Mouse (Mus musculus) midbrain, embryonic 11.5 days (tissue): ENCODE results near the gene B3glct. TPM values are rescaled to one million over a fixed set of nuclear protein-coding genes. Genes with fewer than 3 reads are reported as not detected.

Experiments
- ATAC-seq: fragments of 200-750 bp; cut with Nextera tagmentation; 2 replicates; pipeline ENCODE4 v1.8.0; 2017; ENCODE audit warnings: moderate TSS enrichment, moderate library complexity; ENCODE audit not compliant: low FRiP score
- DNase-seq: peaks from one replicate; pipeline ENCODE4 v3.0.0; 2015; ENCODE audit warnings: low spot score; ENCODE audit errors: missing footprints
- H3K27ac ChIP-seq: fragments of 300-500 bp; sonication (generic); 2 replicates; pipeline ENCODE4 v1.5.1; 2014; ENCODE audit warnings: low read depth, low read length
- H3K27me3 ChIP-seq: fragments of 300-500 bp; sonication (generic); 2 replicates; pipeline ENCODE4 v1.6.1; 2014; ENCODE audit warnings: mild to moderate bottlenecking, low read length, moderate library complexity, mixed read lengths; ENCODE audit not compliant: control insufficient read depth, insufficient read depth
- H3K36me3 ChIP-seq: fragments of 300-500 bp; sonication (generic); 2 replicates; pipeline ENCODE4 v1.6.1; 2014; ENCODE audit warnings: mild to moderate bottlenecking, low read length, moderate library complexity, mixed read lengths; ENCODE audit not compliant: control insufficient read depth, insufficient read depth
- H3K4me1 ChIP-seq: fragments of 300-500 bp; sonication (generic); 2 replicates; pipeline ENCODE4 v1.6.1; 2014; ENCODE audit warnings: low read length; ENCODE audit not compliant: control insufficient read depth, insufficient read depth
- H3K4me2 ChIP-seq: fragments of 300-500 bp; sonication (generic); 2 replicates; pipeline ENCODE4 v1.6.1; 2014; ENCODE audit warnings: mild to moderate bottlenecking, moderate library complexity
- H3K4me3 ChIP-seq: fragments of 300-500 bp; sonication (generic); 2 replicates; pipeline ENCODE4 v1.5.1; 2014; ENCODE audit warnings: low read depth, low read length
- H3K9ac ChIP-seq: fragments of 300-500 bp; sonication (generic); 2 replicates; pipeline ENCODE4 v1.6.1; 2014; ENCODE audit warnings: low read length
- H3K9me3 ChIP-seq: fragments of 300-500 bp; sonication (generic); 2 replicates; pipeline ENCODE4 v1.6.1; 2016; ENCODE audit warnings: low read length; ENCODE audit not compliant: control insufficient read depth
- WGBS: fragments of 180-500 bp; shearing (Covaris S2); extraction: QIAGEN DNeasy Blood & Tissue Kit; methylation state at CpG from one replicate; pipeline ENCODE4 v1.1.7; 2014; 5-methylcytosine and 5-hydroxymethylcytosine counted together
- polyA plus RNA-seq: library from polyadenylated mRNA; unstranded; fragments of >200 nt; fragmentation: Nextera tagmentation; extraction: Ambion mirVana; gene quantifications from 2 replicates; pipeline ENCODE4 v1.2.1, GENCODE M21; 2014

The B3glct gene
- polyA plus RNA-seq, 1 experiment from 2014 or later = 16.0 TPM

DNA sequence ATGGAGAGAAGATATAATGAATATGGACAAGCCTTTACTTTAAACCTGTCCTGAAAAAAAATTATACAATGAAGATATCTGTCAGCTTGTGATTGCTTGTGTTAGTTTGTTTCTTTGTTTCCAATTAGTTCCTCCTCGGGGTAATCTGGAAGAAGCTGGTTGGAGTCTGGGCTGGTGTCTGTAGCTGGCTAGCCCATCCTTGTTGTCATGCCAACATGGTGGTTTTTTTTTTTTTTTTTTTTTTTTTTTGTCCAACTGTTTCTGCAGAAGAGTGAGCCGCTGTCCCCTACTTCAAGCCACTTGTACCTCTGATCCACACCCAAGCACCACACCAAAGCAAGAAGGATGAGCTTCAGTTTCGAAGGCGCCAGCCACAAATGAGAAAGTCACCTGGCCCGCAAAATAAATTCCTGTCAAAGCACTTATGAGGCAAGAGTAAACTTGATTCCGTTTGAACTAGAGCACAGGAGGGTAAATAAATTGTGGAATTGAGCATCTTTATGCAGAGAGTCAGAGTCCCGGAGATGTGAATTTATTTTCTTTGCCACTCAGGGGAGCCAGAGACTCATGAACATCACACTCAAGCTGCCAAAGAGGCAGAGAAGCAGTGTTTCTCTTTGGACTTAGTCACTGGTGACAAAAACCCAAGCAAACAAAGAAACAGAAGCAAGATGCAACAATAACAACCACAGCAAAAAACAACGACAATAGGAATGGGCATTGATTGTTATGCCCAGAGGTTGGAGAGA lies 30.5 kb upstream of the B3glct start:
- Histone ChIP-seq H3K36me3 (no peaks in the 10 kb centered on the region), H3K9me3 (no peaks in the 10 kb centered on the region), H3K27me3 (no peaks in the 10 kb centered on the region), H3K4me1 (no peaks in the 10 kb centered on the region), H3K27ac (no peak overlapping the region), H3K9ac (no peak overlapping the region), H3K4me3 (no peak overlapping the region), H3K4me2 (no peak overlapping the region)
- WGBS = 68% methylated on average over 8 of the region's 8 CpGs
- DNase-seq (no peak), ATAC-seq (no peak)

GRCm38 (mm10) chr5:149648196-149648595 lies 29.8 kb upstream of the B3glct start:
- DNase-seq (no peak), ATAC-seq (no peak)
- no peak overlapping the region for H3K4me2 ChIP-seq
- no peaks in the 10 kb centered on the region for H3K9me3 ChIP-seq
- 82% methylated on average over 4 of the region's 4 CpGs for WGBS
- H3K36me3 ChIP-seq = no peaks in the 10 kb centered on the region
- no peaks in the 10 kb centered on the region for H3K4me1 ChIP-seq
- no peak overlapping the region for H3K4me3 ChIP-seq
- no peak overlapping the region for H3K27ac ChIP-seq
- H3K27me3 ChIP-seq = no peaks in the 10 kb centered on the region
- H3K9ac ChIP-seq = no peak overlapping the region

GRCm38 (mm10) chr5:149648895-149649406 lies 29.1 kb upstream of the B3glct start:
- H3K4me1 ChIP-seq = no peaks in the 10 kb centered on the region
- H3K36me3 ChIP-seq = no peaks in the 10 kb centered on the region
- no peaks in the 10 kb centered on the region for H3K27me3 ChIP-seq
- no peaks in the 10 kb centered on the region for H3K9me3 ChIP-seq
- DNase-seq = no peak
- no peak overlapping the region for H3K9ac ChIP-seq
- ATAC-seq = no peak
- 72% methylated on average over 6 of the region's 6 CpGs for WGBS
- no peak overlapping the region for H3K4me2 ChIP-seq
- no peak overlapping the region for H3K4me3 ChIP-seq
- no peak overlapping the region for H3K27ac ChIP-seq

- H3K4me1 ChIP-seq = no peaks in the 10 kb centered on the region
- no peak overlapping the region for H3K4me3 ChIP-seq
- H3K27ac ChIP-seq = no peak overlapping the region
- ATAC-seq = no peak
- H3K9ac ChIP-seq = no peak overlapping the region
- H3K4me2 ChIP-seq = no peak overlapping the region
- no peaks in the 10 kb centered on the region for H3K36me3 ChIP-seq
- WGBS = 88% methylated on average over 14 of the region's 14 CpGs
- no peak for DNase-seq
- no peaks in the 10 kb centered on the region for H3K9me3 ChIP-seq
- H3K27me3 ChIP-seq = no peaks in the 10 kb centered on the region
These were observed 28.4 kb upstream of the B3glct start for GRCm38 (mm10) chr5:149649499-149650178.

- no peak overlapping the region for H3K27ac ChIP-seq
These were observed 27.9 kb upstream of the B3glct start for GRCm38 (mm10) chr5:149650179-149650553.

DNA sequence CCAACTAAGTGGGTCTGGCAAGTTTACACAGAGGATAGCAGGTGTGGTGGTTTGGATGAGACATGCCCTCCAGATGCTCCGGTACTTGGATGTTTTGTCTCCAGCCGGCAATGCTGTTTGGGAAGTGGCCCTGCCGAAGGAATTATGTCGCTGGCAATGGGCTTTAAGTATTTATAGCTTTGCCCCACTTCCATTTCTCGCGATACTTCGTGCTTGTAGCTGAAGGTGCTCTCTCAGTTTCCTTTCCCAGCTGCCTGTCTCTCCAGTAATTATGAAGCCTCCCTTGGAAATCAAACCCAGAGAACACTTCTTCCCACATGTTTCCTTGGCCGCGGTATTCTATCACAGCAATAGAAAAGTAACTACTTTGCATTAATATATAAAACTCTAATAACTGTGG lies 22.4 kb upstream of the B3glct start:
- ATAC-seq (no peak), DNase-seq (no peak)
- H3K36me3 ChIP-seq = no peaks in the 10 kb centered on the region
- H3K4me2 ChIP-seq = no peak overlapping the region
- H3K27me3 ChIP-seq = no peaks in the 10 kb centered on the region
- no peaks in the 10 kb centered on the region for H3K4me1 ChIP-seq
- H3K9me3 ChIP-seq = no peaks in the 10 kb centered on the region
- H3K4me3 ChIP-seq = no peak overlapping the region
- no peak overlapping the region for H3K27ac ChIP-seq
- 94% methylated on average over 9 of the region's 9 CpGs for WGBS
- no peak overlapping the region for H3K9ac ChIP-seq

More at GRCm38 (mm10) chr5:149650179-149650553, 27.9 kb upstream of the B3glct start:
- H3K9ac ChIP-seq = no peak overlapping the region
- DNase-seq = no peak
- H3K27me3 ChIP-seq = no peaks in the 10 kb centered on the region
- H3K4me3 ChIP-seq = no peak overlapping the region
- H3K36me3 ChIP-seq = no peaks in the 10 kb centered on the region
- no peak for ATAC-seq
- H3K9me3 ChIP-seq = no peaks in the 10 kb centered on the region
- WGBS = 89% methylated on average over 4 of the region's 4 CpGs
- no peaks in the 10 kb centered on the region for H3K4me1 ChIP-seq
- no peak overlapping the region for H3K4me2 ChIP-seq

GRCm38 (mm10) chr5:149658022-149658421 lies 20.0 kb upstream of the B3glct start:
- no peak overlapping the region for H3K4me2 ChIP-seq
- H3K9ac ChIP-seq = no peak overlapping the region
- H3K4me3 ChIP-seq = no peak overlapping the region
- no peaks in the 10 kb centered on the region for H3K4me1 ChIP-seq
- DNase-seq (no peak), ATAC-seq (no peak)
- no peaks in the 10 kb centered on the region for H3K9me3 ChIP-seq
- H3K27me3 ChIP-seq = no peaks in the 10 kb centered on the region
- H3K36me3 ChIP-seq = no peaks in the 10 kb centered on the region
- 65% methylated on average over 3 of the region's 3 CpGs for WGBS
- no peak overlapping the region for H3K27ac ChIP-seq

DNA sequence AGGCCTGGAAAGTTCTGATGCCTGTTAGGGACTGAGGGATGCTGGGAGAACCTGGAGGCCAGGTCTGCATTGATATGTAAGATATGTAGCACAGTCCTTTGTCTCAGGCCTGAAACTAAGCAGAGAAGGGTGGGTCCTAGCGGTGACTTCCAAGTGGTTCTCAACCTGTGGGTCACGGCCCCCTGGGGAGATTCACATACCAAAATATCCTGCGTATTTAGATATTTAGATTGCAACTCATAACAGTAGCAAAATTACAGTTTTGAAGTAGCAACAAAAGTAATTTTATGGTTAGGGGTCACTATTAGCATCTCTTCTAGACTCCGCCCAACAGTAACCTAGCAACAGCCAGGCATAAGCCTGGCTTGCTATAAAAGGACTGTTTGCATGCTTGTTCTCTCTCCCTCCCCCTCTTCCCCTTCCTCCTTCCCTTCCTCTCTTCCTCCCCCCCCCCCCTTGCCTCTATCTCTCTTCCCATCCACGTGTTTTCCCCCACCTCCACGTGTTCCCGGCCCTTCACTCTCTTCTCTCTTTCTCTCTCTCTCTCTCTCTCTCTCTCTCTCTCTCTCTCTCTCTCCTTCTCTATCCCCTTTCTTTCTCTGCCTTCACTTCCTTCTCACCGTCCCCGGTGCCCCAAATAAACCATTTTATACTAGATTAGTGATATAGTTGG lies 19.2 kb upstream of the B3glct start:
- 74% methylated on average over 9 of the region's 9 CpGs for WGBS
- H3K27ac ChIP-seq = no peak overlapping the region
- no peak overlapping the region for H3K4me3 ChIP-seq
- no peak for DNase-seq
- H3K27me3 ChIP-seq = no peaks in the 10 kb centered on the region
- no peak for ATAC-seq
- no peak overlapping the region for H3K4me2 ChIP-seq
- H3K4me1 ChIP-seq = no peaks in the 10 kb centered on the region
- H3K36me3 ChIP-seq = no peaks in the 10 kb centered on the region
- no peaks in the 10 kb centered on the region for H3K9me3 ChIP-seq
- no peak overlapping the region for H3K9ac ChIP-seq

- Histone ChIP-seq H3K27me3 (no peaks in the 10 kb centered on the region), H3K36me3 (no peaks in the 10 kb centered on the region), H3K9ac (no peak overlapping the region), H3K27ac (no peak overlapping the region), H3K4me1 (no peaks in the 10 kb centered on the region), H3K9me3 (no peaks in the 10 kb centered on the region), H3K4me3 (no peak overlapping the region), H3K4me2 (no peak overlapping the region)
- WGBS = 66% methylated on average over 8 of the region's 9 CpGs
- DNase-seq (no peak), ATAC-seq (no peak)
These were observed 18.6 kb upstream of the B3glct start for GRCm38 (mm10) chr5:149659414-149659780.
